Mouse (Mus musculus) testis, adult 2 months (tissue): ENCODE data around the gene Atf4.

Source experiments
- CTCF ChIP-seq: fragments of 200-500 bp; IDR thresholded peaks from 2 replicates; pipeline ENCODE4 v1.5.1; 2012; ENCODE audit warnings: low read depth, mild to moderate bottlenecking, inconsistent platforms, low read length, moderate library complexity; ENCODE audit not compliant: control insufficient read depth, insufficient read depth, insufficient replicate concordance
- POLR2A ChIP-seq: fragments of 200-500 bp; IDR thresholded peaks from 2 replicates; pipeline ENCODE4 v1.6.1; 2012; ENCODE audit warnings: low read depth, mild to moderate bottlenecking, inconsistent platforms, low read length, moderate library complexity; ENCODE audit not compliant: control insufficient read depth

GRCm38 (mm10) chr15:80248596-80248995 is 6.4 kb upstream of the Atf4 start:
- TF ChIP-seq CTCF (no peak), POLR2A (no peak)
